Mouse (Mus musculus) lung, embryonic 14.5 days (tissue): ENCODE data around the gene Cldn16. TPM values are rescaled to one million over a fixed set of nuclear protein-coding genes. Genes with fewer than 3 reads are reported as not detected.
A peak's percentile ranks its signal among the peaks of the same experiment; 100 is the strongest.

Source experiments
- ATAC-seq: fragments of 200-750 bp; cut with Nextera tagmentation; 2 replicates; pipeline ENCODE4 v1.8.0; 2017; ENCODE audit warnings: mild to moderate bottlenecking, moderate TSS enrichment, moderate library complexity; ENCODE audit not compliant: insufficient read depth
- DNase-seq: peaks from one replicate; pipeline ENCODE4 v3.0.0-alpha.2; 2015
- H3K27ac ChIP-seq: fragments of 300-500 bp; sonication (generic); 2 replicates; pipeline ENCODE4 v1.5.1; 2014; ENCODE audit warnings: low read depth, mild to moderate bottlenecking, moderate library complexity
- H3K27me3 ChIP-seq: fragments of 300-500 bp; sonication (generic); 2 replicates; pipeline ENCODE4 v1.6.1; 2014; ENCODE audit warnings: low read length, control low read depth; ENCODE audit not compliant: insufficient read depth
- H3K36me3 ChIP-seq: fragments of 300-500 bp; sonication (generic); 2 replicates; pipeline ENCODE4 v1.6.1; 2014; ENCODE audit warnings: control low read depth; ENCODE audit not compliant: insufficient read depth
- H3K4me1 ChIP-seq: fragments of 300-500 bp; sonication (generic); 2 replicates; pipeline ENCODE4 v1.6.1; 2014; ENCODE audit warnings: antibody characterized with exemption, control low read depth; ENCODE audit not compliant: insufficient read depth
- H3K4me2 ChIP-seq: fragments of 300-500 bp; sonication (generic); 2 replicates; pipeline ENCODE4 v1.6.1; 2014; ENCODE audit warnings: mild to moderate bottlenecking
- H3K4me3 ChIP-seq: fragments of 300-500 bp; sonication (generic); 2 replicates; pipeline ENCODE4 v1.5.1; 2014; ENCODE audit warnings: low read depth, low read length
- H3K9ac ChIP-seq: fragments of 300-500 bp; sonication (generic); 2 replicates; pipeline ENCODE4 v1.6.1; 2014
- H3K9me3 ChIP-seq: fragments of 300-500 bp; sonication (generic); 2 replicates; pipeline ENCODE4 v1.6.1; 2016; ENCODE audit warnings: low read depth, low read length, control low read depth
- CTCF ChIP-seq: IDR thresholded peaks from 2 replicates; pipeline ENCODE4 v1.5.1; 2016; ENCODE audit warnings: antibody characterized with exemption, low read depth
- WGBS: fragments of 180-500 bp; shearing (Covaris S2); extraction: QIAGEN DNeasy Blood & Tissue Kit; methylation state at CpG from one replicate; pipeline ENCODE4 v1.1.7; 2014; 5-methylcytosine and 5-hydroxymethylcytosine counted together
- polyA plus RNA-seq: library from polyadenylated mRNA; unstranded; fragments of >200 nt; fragmentation: Nextera tagmentation; extraction: Ambion mirVana; gene quantifications from 2 replicates; pipeline ENCODE4 v1.2.1, GENCODE M21; 2014

The Cldn16 gene
- not detected in 2 replicates for polyA plus RNA-seq

- no peak within 1 kb of the TSS for H3K9ac ChIP-seq
- H3K9me3 ChIP-seq = no peaks in the 10 kb centered on the region
- H3K27me3 ChIP-seq = no peaks in the 10 kb centered on the region
- no peak within 1 kb of the TSS for H3K4me2 ChIP-seq
- no peak for TF ChIP-seq CTCF
- no peaks in the 10 kb centered on the region for H3K4me1 ChIP-seq
- ATAC-seq (no peak), DNase-seq (no peak)
- H3K36me3 ChIP-seq = no peaks in the 10 kb centered on the region
- H3K27ac ChIP-seq = no peak within 1 kb of the TSS
- H3K4me3 ChIP-seq = no peak within 1 kb of the TSS
- 74% methylated on average over 7 of the region's 7 CpGs for WGBS
Observed at GRCm38 (mm10) chr16:26462835-26463234, at the start of gene Cldn16. Cldn16 (plus strand) TSS chr16:26463135.

GRCm38 (mm10) chr16:26418616-26419015 is 44.3 kb upstream of the Cldn16 start:
- Histone ChIP-seq H3K4me3 (no peak overlapping the region), H3K4me1 (no peaks in the 10 kb centered on the region), H3K27me3 (no peaks in the 10 kb centered on the region), H3K27ac (no peak overlapping the region), H3K36me3 (no peaks in the 10 kb centered on the region), H3K9ac (no peak overlapping the region), H3K4me2 (no peak overlapping the region), H3K9me3 (no peaks in the 10 kb centered on the region)
- TF ChIP-seq CTCF = no peak
- DNase-seq (no peak), ATAC-seq (no peak)
- 80% methylated on average over 3 of the region's 3 CpGs for WGBS

- TF ChIP-seq CTCF = no peak
- H3K4me1 ChIP-seq = no peaks in the 10 kb centered on the region
- no peaks in the 10 kb centered on the region for H3K9me3 ChIP-seq
- DNase-seq (no peak), ATAC-seq (no peak)
- H3K27ac ChIP-seq = no peak overlapping the region
- no peaks in the 10 kb centered on the region for H3K27me3 ChIP-seq
- H3K4me2 ChIP-seq = no peak overlapping the region
- H3K9ac ChIP-seq = no peak overlapping the region
- H3K4me3 ChIP-seq = no peak overlapping the region
- H3K36me3 ChIP-seq = no peaks in the 10 kb centered on the region
- 91% methylated on average over 4 of the region's 4 CpGs for WGBS
Observed at GRCm38 (mm10) chr16:26422078-26422477, 40.9 kb upstream of the Cldn16 start.

- Histone ChIP-seq H3K9ac (no peak overlapping the region), H3K27ac (no peak overlapping the region), H3K4me1 (no peaks in the 10 kb centered on the region), H3K36me3 (no peaks in the 10 kb centered on the region), H3K4me3 (no peak overlapping the region), H3K27me3 (no peaks in the 10 kb centered on the region), H3K9me3 (no peaks in the 10 kb centered on the region), H3K4me2 (no peak overlapping the region)
- ATAC-seq = no peak
- TF ChIP-seq CTCF = no peak
- peak; percentile 5 for DNase-seq
- WGBS = 45% methylated on average over 3 of the region's 3 CpGs
Observed at GRCm38 (mm10) chr16:26430246-26430645, 32.7 kb upstream of the Cldn16 start.

GRCm38 (mm10) chr16:26433486-26433885 is 29.4 kb upstream of the Cldn16 start:
- Histone ChIP-seq H3K9ac (no peak overlapping the region), H3K4me1 (no peaks in the 10 kb centered on the region), H3K27me3 (no peaks in the 10 kb centered on the region), H3K4me3 (no peak overlapping the region), H3K9me3 (no peaks in the 10 kb centered on the region), H3K36me3 (no peaks in the 10 kb centered on the region), H3K4me2 (no peak overlapping the region), H3K27ac (no peak overlapping the region)
- WGBS = 47% methylated on average over 2 of the region's 2 CpGs
- DNase-seq (no peak), ATAC-seq (no peak)
- TF ChIP-seq CTCF = no peak

GRCm38 (mm10) chr16:26440031-26440430 is 22.9 kb upstream of the Cldn16 start:
- no peaks in the 10 kb centered on the region for H3K36me3 ChIP-seq
- no peaks in the 10 kb centered on the region for H3K9me3 ChIP-seq
- DNase-seq = no peak
- no peaks in the 10 kb centered on the region for H3K27me3 ChIP-seq
- ATAC-seq = no peak
- no peak overlapping the region for H3K9ac ChIP-seq
- WGBS = 87% methylated on average over 3 of the region's 3 CpGs
- no peak overlapping the region for H3K4me2 ChIP-seq
- no peaks in the 10 kb centered on the region for H3K4me1 ChIP-seq
- H3K27ac ChIP-seq = no peak overlapping the region
- no peak for TF ChIP-seq CTCF
- H3K4me3 ChIP-seq = no peak overlapping the region

GRCm38 (mm10) chr16:26441156-26441555 is 21.8 kb upstream of the Cldn16 start:
- H3K4me2 ChIP-seq = no peak overlapping the region
- H3K9ac ChIP-seq = no peak overlapping the region
- no peak overlapping the region for H3K4me3 ChIP-seq
- H3K4me1 ChIP-seq = no peaks in the 10 kb centered on the region
- ATAC-seq = no peak
- no peaks in the 10 kb centered on the region for H3K36me3 ChIP-seq
- DNase-seq = no peak
- H3K9me3 ChIP-seq = no peaks in the 10 kb centered on the region
- WGBS = 72% methylated on average over 3 of the region's 3 CpGs
- H3K27me3 ChIP-seq = no peaks in the 10 kb centered on the region
- TF ChIP-seq CTCF = no peak
- no peak overlapping the region for H3K27ac ChIP-seq

- Histone ChIP-seq H3K36me3 (no peaks in the 10 kb centered on the region), H3K4me2 (no peak overlapping the region), H3K27ac (no peak overlapping the region), H3K27me3 (no peaks in the 10 kb centered on the region), H3K4me3 (no peak overlapping the region), H3K4me1 (no peaks in the 10 kb centered on the region), H3K9ac (no peak overlapping the region), H3K9me3 (no peaks in the 10 kb centered on the region)
- TF ChIP-seq CTCF = no peak
- DNase-seq (no peak), ATAC-seq (peak; percentile 44; the same call in 1 of the 2 replicates)
Observed at GRCm38 (mm10) chr16:26444843-26445242, 18.1 kb upstream of the Cldn16 start.
